Mouse (Mus musculus): ENCODE results near the gene Gm19684. TPM values are rescaled to one million over a fixed set of nuclear protein-coding genes. Genes with fewer than 3 reads are reported as not detected.
"Not testable (repeated sequence)": the region's sequence is repeated elsewhere in the genome, so short reads cannot be mapped to it uniquely, and the experiment has no call there.

Gm19684 gene
- polyA plus RNA-seq, 1 experiment from 2014 or later, result not detected

DNA sequence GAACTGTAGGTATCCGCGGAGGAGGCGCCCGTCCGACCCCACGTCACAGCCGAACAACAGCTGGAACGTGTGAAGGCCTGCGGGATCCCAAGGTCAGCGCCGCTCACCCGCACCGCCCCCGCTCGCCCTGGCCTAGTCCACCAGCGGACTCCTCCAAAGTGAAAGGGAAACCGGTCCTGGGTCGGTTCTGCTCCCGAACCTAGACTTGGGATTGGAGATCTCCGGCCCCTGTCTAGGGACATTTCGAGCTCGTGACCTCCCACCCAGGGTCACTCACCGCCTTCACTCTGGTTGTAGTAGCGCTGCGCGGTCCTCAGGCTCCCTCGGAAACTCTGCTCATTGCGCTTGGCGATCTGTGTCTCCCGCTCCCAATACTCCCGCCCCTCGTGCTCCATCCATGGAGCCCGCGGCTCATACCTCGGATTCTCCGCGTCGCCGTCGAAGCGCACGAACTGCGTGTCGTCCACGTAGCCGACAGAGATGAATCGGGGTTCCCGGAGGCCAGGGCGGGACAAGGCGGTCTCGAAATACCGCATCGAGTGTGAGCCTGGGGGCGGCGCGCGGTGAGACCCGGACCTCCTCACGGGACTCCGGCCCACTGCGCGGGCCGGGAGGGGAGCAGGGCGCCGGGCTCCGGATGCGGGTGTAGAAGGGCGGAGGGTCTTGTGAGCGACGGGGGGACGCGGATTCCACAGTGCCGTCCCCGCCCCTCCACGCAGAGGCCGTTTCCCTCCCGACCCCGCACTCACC lies 23.8 kb downstream of the Gm19684 start:
- Histone ChIP-seq H3K4me2 (peak overlapping the region; percentile 61), H3K36me3 (replicated peaks) (no peaks in the 10 kb centered on the region), H3K9ac (no peak overlapping the region), H3K9me3 (no peaks in the 10 kb centered on the region), H3K4me1 (peaks cover 9% of the 10 kb centered on the region), H3K4me3 (peak overlapping the region; percentile 29), H3K27ac (no peak overlapping the region), H3K27me3 (replicated peaks) (peaks cover 33% of the 10 kb centered on the region)
- ATAC-seq (replicated peaks), result no peak; the same call in 1 of the 2 replicates
- under 1% methylated on average over 77 of the region's 78 CpGs for WGBS

DNA sequence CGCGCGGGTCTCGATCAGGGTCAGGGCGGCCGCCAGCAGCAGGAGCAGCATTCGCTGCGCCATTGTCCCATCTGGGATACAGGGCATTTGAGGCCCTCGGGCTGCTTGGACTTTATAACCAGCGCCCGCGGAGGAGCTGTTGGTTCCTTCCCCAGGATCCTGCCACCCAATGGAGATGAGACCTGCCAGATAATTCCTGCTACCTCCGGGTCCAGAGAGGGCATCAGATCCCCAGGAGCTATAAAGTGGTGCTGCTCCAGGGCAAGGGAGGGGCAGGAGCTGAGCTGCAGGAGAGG lies 24.3 kb downstream of the Gm19684 start:
- Histone ChIP-seq H3K4me3 (peak overlapping the region; percentile 29), H3K4me2 (peak overlapping the region; percentile 61), H3K27me3 (replicated peaks) (peaks cover 33% of the 10 kb centered on the region)
- not testable (repeated sequence) for H3K4me1 ChIP-seq; ATAC-seq (replicated peaks); H3K27ac ChIP-seq; H3K36me3 ChIP-seq (replicated peaks); H3K9me3 ChIP-seq; H3K9ac ChIP-seq
- WGBS, result 1% methylated on average over 13 of the region's 13 CpGs

GRCm38 (mm10) chr17:36146937-36147336 lies 25.5 kb downstream of the Gm19684 start:
- H3K4me1 ChIP-seq; H3K9me3 ChIP-seq; H3K9ac ChIP-seq; H3K27ac ChIP-seq; H3K4me2 ChIP-seq; H3K4me3 ChIP-seq; ATAC-seq (replicated peaks); H3K36me3 ChIP-seq (replicated peaks): not testable (repeated sequence)
- peaks cover 33% of the 10 kb centered on the region for H3K27me3 ChIP-seq (replicated peaks)
- 79% methylated on average over 1 of the region's 1 CpGs for WGBS

DNA sequence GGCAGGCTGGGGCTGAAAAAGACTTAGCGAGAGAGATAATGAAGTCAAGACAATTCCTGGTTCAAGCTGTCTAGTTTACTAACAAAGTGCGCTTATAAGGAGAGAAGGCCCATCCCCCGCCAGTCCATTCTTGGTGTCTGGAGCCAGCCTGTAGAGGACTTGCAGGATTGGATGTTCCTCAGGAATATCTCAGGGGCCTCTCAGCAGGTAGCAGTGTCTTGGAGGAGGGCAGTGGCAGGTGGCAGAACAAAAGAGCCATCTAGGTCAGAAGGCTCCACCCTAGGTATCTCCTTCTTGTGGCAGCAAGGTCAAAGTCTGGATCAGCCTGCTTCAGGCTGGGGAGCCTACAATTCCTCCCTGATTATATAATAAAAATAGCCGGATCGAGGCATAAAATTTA lies 27.0 kb downstream of the Gm19684 start:
- not testable (repeated sequence) for H3K9ac ChIP-seq

GRCm38 (mm10) chr17:36151200-36151599 lies 29.7 kb downstream of the Gm19684 start:
- WGBS, result 49% methylated on average over 4 of the region's 4 CpGs
- ATAC-seq (replicated peaks); H3K4me3 ChIP-seq; H3K27ac ChIP-seq; H3K4me2 ChIP-seq; H3K9ac ChIP-seq; H3K9me3 ChIP-seq; H3K36me3 ChIP-seq (replicated peaks); H3K4me1 ChIP-seq: not testable (repeated sequence)
- H3K27me3 ChIP-seq (replicated peaks), result peaks cover 23% of the 10 kb centered on the region

More for the DNA sequence above, 27.0 kb downstream of the Gm19684 start:
- H3K36me3 ChIP-seq (replicated peaks); H3K27ac ChIP-seq; H3K4me2 ChIP-seq; ATAC-seq (replicated peaks); H3K9me3 ChIP-seq; H3K4me3 ChIP-seq; H3K4me1 ChIP-seq: not testable (repeated sequence)
- 67% methylated on average over 5 of the region's 5 CpGs for WGBS
- peaks cover 31% of the 10 kb centered on the region for H3K27me3 ChIP-seq (replicated peaks)

DNA sequence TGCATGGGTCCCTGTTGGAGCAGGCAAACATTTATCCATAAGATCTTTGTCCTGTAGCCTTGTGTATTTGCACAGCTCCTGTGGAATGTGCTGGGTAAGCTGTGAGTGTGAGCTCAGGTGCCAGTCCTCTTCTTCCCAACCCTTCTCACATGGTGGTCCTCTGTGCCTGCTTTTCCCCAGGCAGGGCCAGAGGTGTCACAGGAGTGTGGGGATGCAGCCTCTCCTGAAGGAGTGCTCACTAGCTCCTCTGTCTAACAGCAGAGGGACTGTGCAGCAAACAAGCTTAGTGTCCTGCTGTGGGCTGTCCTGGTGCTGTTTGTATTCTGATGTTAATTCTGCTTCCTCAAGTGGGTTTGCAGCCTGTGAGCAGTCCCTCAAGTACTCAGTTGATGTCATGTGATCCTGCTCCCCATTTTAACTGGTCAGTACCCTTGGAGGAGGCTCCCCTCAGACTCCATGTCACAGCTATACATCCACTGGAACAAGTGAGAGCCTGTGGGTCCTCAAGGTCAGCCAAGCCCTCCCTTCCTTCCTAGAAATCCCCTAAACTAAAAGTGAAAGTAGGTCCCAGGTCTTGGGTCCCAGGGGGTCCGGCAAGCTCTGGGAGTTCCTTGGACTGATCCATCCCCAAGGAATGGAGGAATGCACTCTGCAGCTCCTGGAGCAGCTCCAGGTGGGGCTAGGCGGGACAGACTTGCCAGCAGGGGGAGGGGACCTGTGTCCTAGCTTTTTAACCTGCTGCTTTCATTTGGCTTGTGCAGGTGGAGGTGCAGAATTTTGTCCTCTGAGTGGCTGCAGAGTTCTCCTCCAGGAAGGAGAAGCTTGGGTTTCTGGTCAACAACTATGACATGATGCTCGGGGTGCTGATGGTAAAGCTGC lies 33.0 kb downstream of the Gm19684 start:
- H3K27ac ChIP-seq, result no peak overlapping the region
- ATAC-seq (replicated peaks), result no peak
- WGBS, result 26% methylated on average over 3 of the region's 3 CpGs
- H3K4me2 ChIP-seq, result no peak overlapping the region
- H3K4me3 ChIP-seq, result no peak overlapping the region
- H3K4me1 ChIP-seq, result peaks cover 5% of the 10 kb centered on the region; the same call in 1 of the 2 replicates
- H3K27me3 ChIP-seq (replicated peaks), result peaks cover 25% of the 10 kb centered on the region
- H3K36me3 ChIP-seq (replicated peaks), result no peaks in the 10 kb centered on the region
- no peak overlapping the region for H3K9ac ChIP-seq
- no peaks in the 10 kb centered on the region for H3K9me3 ChIP-seq

- not testable (repeated sequence) for H3K27ac ChIP-seq; H3K36me3 ChIP-seq (replicated peaks); H3K9ac ChIP-seq; H3K4me1 ChIP-seq; ATAC-seq (replicated peaks); H3K9me3 ChIP-seq
- Histone ChIP-seq H3K4me2 (peak overlapping the region; percentile 51), H3K27me3 (replicated peaks) (peaks cover 54% of the 10 kb centered on the region), H3K4me3 (peak overlapping the region; percentile 27)
- under 1% methylated on average over 36 of the region's 36 CpGs for WGBS
Observed at GRCm38 (mm10) chr17:36157782-36158181, 36.3 kb downstream of the Gm19684 start.

- peaks cover 56% of the 10 kb centered on the region for H3K27me3 ChIP-seq (replicated peaks)
- H3K36me3 ChIP-seq (replicated peaks); H3K9me3 ChIP-seq; H3K9ac ChIP-seq; ATAC-seq (replicated peaks); H3K27ac ChIP-seq; H3K4me1 ChIP-seq: not testable (repeated sequence)
- WGBS, result 11% methylated on average over 11 of the region's 11 CpGs
- H3K4me3 ChIP-seq, result peak overlapping the region; percentile 27
- peak overlapping the region; percentile 51 for H3K4me2 ChIP-seq
Observed at GRCm38 (mm10) chr17:36158264-36158663, 36.8 kb downstream of the Gm19684 start.

DNA sequence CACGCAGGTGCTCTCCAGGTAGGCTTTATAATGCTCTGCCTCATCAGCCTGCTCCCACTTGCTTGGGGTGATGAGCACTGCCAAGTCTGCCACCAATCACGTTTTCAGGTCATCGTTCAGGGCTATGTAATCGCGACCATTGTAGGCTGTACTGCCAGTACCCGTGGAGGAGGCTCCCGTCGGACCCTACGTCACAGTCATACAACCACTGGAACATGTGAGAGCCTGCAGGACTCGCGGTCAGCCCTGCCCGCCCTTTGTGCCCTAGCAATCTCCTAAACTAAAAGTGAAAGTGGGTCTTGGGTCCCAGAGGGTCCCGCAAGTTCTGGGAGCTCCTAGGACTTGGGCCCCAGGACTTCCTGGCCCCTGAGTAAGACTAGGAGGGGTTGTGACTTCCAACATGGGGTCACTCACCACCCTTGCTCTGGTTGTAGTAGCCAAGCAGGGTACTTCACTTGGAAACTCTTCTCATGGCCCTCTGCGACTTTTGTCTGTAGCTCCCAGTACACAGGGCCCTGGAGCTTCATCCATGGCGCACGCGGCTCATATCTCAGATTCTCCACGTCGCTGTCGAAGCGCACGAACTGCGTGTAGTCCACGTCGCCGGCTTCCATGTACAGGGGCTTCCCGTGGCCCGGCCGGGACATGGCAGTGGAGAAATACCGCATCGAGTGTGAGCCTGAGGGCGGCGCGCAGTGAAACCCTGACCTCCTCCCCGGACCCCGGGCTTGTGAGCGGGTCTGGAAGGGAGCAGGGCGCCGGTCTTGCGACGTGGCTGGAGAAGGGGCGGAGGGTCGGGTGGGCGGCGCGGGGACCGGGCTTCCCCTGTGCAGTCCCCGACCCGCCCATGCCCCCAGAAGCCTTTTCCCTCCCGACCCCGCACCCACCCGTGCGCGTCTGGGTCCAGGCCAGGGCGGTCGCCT lies 39.9 kb downstream of the Gm19684 start:
- peak overlapping the region; percentile 10; the same call in 1 of the 2 replicates for H3K4me3 ChIP-seq
- peaks cover 8% of the 10 kb centered on the region; the same call in 1 of the 2 replicates for H3K4me1 ChIP-seq
- no peak overlapping the region for H3K9ac ChIP-seq
- H3K27ac ChIP-seq, result no peak overlapping the region
- H3K9me3 ChIP-seq, result no peaks in the 10 kb centered on the region
- peak overlapping the region; percentile 28 for H3K4me2 ChIP-seq
- no peaks in the 10 kb centered on the region for H3K36me3 ChIP-seq (replicated peaks)
- 2% methylated on average over 51 of the region's 56 CpGs for WGBS
- H3K27me3 ChIP-seq (replicated peaks), result peaks cover 73% of the 10 kb centered on the region
- no peak for ATAC-seq (replicated peaks)

- H3K27ac ChIP-seq; H3K9me3 ChIP-seq; H3K36me3 ChIP-seq (replicated peaks); H3K9ac ChIP-seq; H3K4me2 ChIP-seq; ATAC-seq (replicated peaks); H3K4me1 ChIP-seq; H3K4me3 ChIP-seq: not testable (repeated sequence)
- H3K27me3 ChIP-seq (replicated peaks), result peaks cover 78% of the 10 kb centered on the region
- 24% methylated on average over 2 of the region's 2 CpGs for WGBS
Observed at GRCm38 (mm10) chr17:36166901-36167300, 45.4 kb downstream of the Gm19684 start.

GRCm38 (mm10) chr17:36167306-36168038 lies 46.0 kb downstream of the Gm19684 start:
- Histone ChIP-seq H3K9ac (no peak overlapping the region), H3K4me2 (peak overlapping the region; percentile 26), H3K36me3 (replicated peaks) (no peaks in the 10 kb centered on the region), H3K27me3 (replicated peaks) (peaks cover 72% of the 10 kb centered on the region), H3K9me3 (no peaks in the 10 kb centered on the region), H3K27ac (no peak overlapping the region), H3K4me3 (peak overlapping the region; percentile 15), H3K4me1 (0 out of 2 replicates have a peak, but pooled peaks cover 5% of the 10 kb centered on the region)
- ATAC-seq (replicated peaks), result no peak
- 1% methylated on average over 50 of the region's 51 CpGs for WGBS

All from midbrain, embryonic 15.5 days (tissue).